Mouse (Mus musculus) midbrain, postnatal 0 days (tissue): ENCODE data around the gene Fcrls. TPM values are rescaled to one million over a fixed set of nuclear protein-coding genes. Genes with fewer than 3 reads are reported as not detected.

Experiments
- ATAC-seq: fragments of 200-750 bp; cut with Nextera tagmentation; 2 replicates; pipeline ENCODE4 v1.8.0; 2017; ENCODE audit warnings: moderate number of reproducible peaks, mild to moderate bottlenecking, moderate TSS enrichment, moderate library complexity; ENCODE audit not compliant: low FRiP score
- DNase-seq: peaks from one replicate; pipeline ENCODE4 v3.0.0-alpha.2; 2015; ENCODE audit warnings: low spot score
- H3K27ac ChIP-seq: fragments of 300-500 bp; sonication (generic); 2 replicates; pipeline ENCODE4 v1.5.1; 2014; ENCODE audit warnings: low read depth, mild to moderate bottlenecking, low read length, mixed read lengths
- H3K27me3 ChIP-seq: fragments of 300-500 bp; sonication (generic); 2 replicates; pipeline ENCODE4 v1.6.1; 2014; ENCODE audit warnings: low read length, control low read depth, mixed read lengths; ENCODE audit not compliant: insufficient read depth
- H3K36me3 ChIP-seq: fragments of 300-500 bp; sonication (generic); 2 replicates; pipeline ENCODE4 v1.6.1; 2014; ENCODE audit warnings: low read length, control low read depth, mixed read lengths; ENCODE audit not compliant: insufficient read depth
- H3K4me1 ChIP-seq: fragments of 300-500 bp; sonication (generic); 2 replicates; pipeline ENCODE4 v1.6.1; 2014; ENCODE audit warnings: mild to moderate bottlenecking, control low read depth, antibody characterized with exemption, low read length, mixed read lengths; ENCODE audit not compliant: insufficient read depth
- H3K4me2 ChIP-seq: fragments of 300-500 bp; sonication (generic); 2 replicates; pipeline ENCODE4 v1.6.1; 2014; ENCODE audit warnings: low read depth, mild to moderate bottlenecking, low read length, mixed read lengths; ENCODE audit not compliant: poor library complexity, severe bottlenecking
- H3K4me3 ChIP-seq: fragments of 300-500 bp; sonication (generic); 2 replicates; pipeline ENCODE4 v1.5.1; 2014; ENCODE audit warnings: low read depth, mild to moderate bottlenecking, low read length, moderate library complexity
- H3K9ac ChIP-seq: fragments of 300-500 bp; sonication (generic); replicated peaks from 2 replicates; pipeline ENCODE4 v1.6.1; 2014; ENCODE audit warnings: mild to moderate bottlenecking, low read length, moderate library complexity, mixed read lengths; ENCODE audit not compliant: poor library complexity, severe bottlenecking
- H3K9me3 ChIP-seq: fragments of 300-500 bp; sonication (generic); 2 replicates; pipeline ENCODE4 v1.6.1; 2016; ENCODE audit warnings: low read length, control low read depth
- CTCF ChIP-seq: IDR thresholded peaks from 2 replicates; pipeline ENCODE4 v1.5.1; 2016; ENCODE audit warnings: antibody characterized with exemption, mild to moderate bottlenecking
- WGBS: fragments of 180-500 bp; shearing (Covaris S2); extraction: QIAGEN DNeasy Blood & Tissue Kit; methylation state at CpG from one replicate; pipeline ENCODE4 v1.1.7; 2014; 5-methylcytosine and 5-hydroxymethylcytosine counted together
- polyA plus RNA-seq: library from polyadenylated mRNA; unstranded; fragments of >200 nt; fragmentation: Nextera tagmentation; extraction: Ambion mirVana; gene quantifications from 2 replicates; pipeline ENCODE4 v1.2.1, GENCODE M21; 2015
- total RNA-seq: library from RNA; depleted of rRNA; stranded (reverse); fragments of >200 nt; gene quantifications from 2 replicates; pipeline ENCODE4 v1.2.3, GENCODE M21; 2014; rRNA removed

Gene Fcrls
- total and polyA plus RNA-seq, 2 experiments from 2014 or later, result 13.7 to 15.6 TPM

GRCm38 (mm10) chr3:87214221-87214864, 49.2 kb downstream of the Fcrls start:
- H3K4me1 ChIP-seq, result no peaks in the 10 kb centered on the region
- H3K9ac ChIP-seq, result no peak overlapping the region
- DNase-seq, result no peak
- no peak for TF ChIP-seq CTCF
- no peaks in the 10 kb centered on the region for H3K9me3 ChIP-seq
- no peak for ATAC-seq
- H3K27me3 ChIP-seq, result no peaks in the 10 kb centered on the region
- no peak overlapping the region for H3K4me2 ChIP-seq
- WGBS, result 94% methylated on average over 19 of the region's 19 CpGs
- no peak overlapping the region for H3K4me3 ChIP-seq
- no peak overlapping the region for H3K27ac ChIP-seq
- H3K36me3 ChIP-seq, result no peaks in the 10 kb centered on the region

GRCm38 (mm10) chr3:87206336-87207075, 57.0 kb downstream of the Fcrls start:
- no peak for TF ChIP-seq CTCF
- Histone ChIP-seq H3K9me3 (no peaks in the 10 kb centered on the region), H3K36me3 (no peaks in the 10 kb centered on the region), H3K27me3 (no peaks in the 10 kb centered on the region), H3K27ac (no peak overlapping the region), H3K4me1 (no peaks in the 10 kb centered on the region), H3K9ac (no peak overlapping the region), H3K4me2 (no peak overlapping the region), H3K4me3 (no peak overlapping the region)
- no peak for DNase-seq
- 93% methylated on average over 5 of the region's 5 CpGs for WGBS
- no peak for ATAC-seq

Other genes starting within 250 kb of the Fcrls start
- gene Kirrel, start 89.0 kb downstream of the Fcrls start, total RNA-seq, result 11.1 and 11.3 TPM in 2 replicates
- 3.3 and 4.0 TPM in 2 replicates for gene Kirrel, start 89.0 kb downstream of the Fcrls start, polyA plus RNA-seq
- not detected in 2 replicates for gene Cd5l, start 94.1 kb upstream of the Fcrls start, total RNA-seq
- 0.11 TPM in 1 of 2 replicates, not detected in the other for gene Cd5l, start 94.1 kb upstream of the Fcrls start, polyA plus RNA-seq
- gene Fcrl1, start 112.6 kb upstream of the Fcrls start, total RNA-seq, result not detected in 2 replicates
- gene Fcrl1, start 112.6 kb upstream of the Fcrls start, polyA plus RNA-seq, result 0.22 TPM in 1 of 2 replicates, not detected in the other
- not detected in 2 replicates for gene Fcrl5, start 172.0 kb upstream of the Fcrls start, total RNA-seq
- not detected in 2 replicates for gene Fcrl5, start 172.0 kb upstream of the Fcrls start, polyA plus RNA-seq